Mouse (Mus musculus) urinary bladder, postnatal 14 days (tissue): Measurements from ENCODE around the gene Gm20388.
A peak's percentile ranks its signal among the peaks of the same experiment; 100 is the strongest.

Experiments
- DNase-seq: peaks from one replicate; pipeline ENCODE4 v3.0.0; 2021; ENCODE audit warnings: low spot score

Gm20388 gene

GRCm38 (mm10) chr8:120567731-120568130, 657.1 kb downstream of the Gm20388 start:
- DNase-seq = no peak

GRCm38 (mm10) chr8:120568164-120568798, 657.6 kb downstream of the Gm20388 start:
- DNase-seq = no peak

- DNase-seq = no peak
Observed at GRCm38 (mm10) chr8:120569123-120569522, 658.5 kb downstream of the Gm20388 start.

GRCm38 (mm10) chr8:120569939-120570715, 659.5 kb downstream of the Gm20388 start:
- peak; percentile 75 for DNase-seq

GRCm38 (mm10) chr8:120571561-120571960, 660.9 kb downstream of the Gm20388 start:
- DNase-seq = no peak

GRCm38 (mm10) chr8:120572534-120572933, 661.9 kb downstream of the Gm20388 start:
- DNase-seq = no peak

- DNase-seq = no peak
Observed at GRCm38 (mm10) chr8:120573866-120574265, 663.2 kb downstream of the Gm20388 start.

GRCm38 (mm10) chr8:120574941-120575340, 664.3 kb downstream of the Gm20388 start:
- DNase-seq = no peak

GRCm38 (mm10) chr8:120575801-120576200, 665.2 kb downstream of the Gm20388 start:
- no peak for DNase-seq

GRCm38 (mm10) chr8:120577821-120578220, 667.2 kb downstream of the Gm20388 start:
- no peak for DNase-seq

GRCm38 (mm10) chr8:120580336-120581000, 669.8 kb downstream of the Gm20388 start:
- no peak for DNase-seq

- DNase-seq = no peak
Observed at GRCm38 (mm10) chr8:120581329-120581728, 670.7 kb downstream of the Gm20388 start.

GRCm38 (mm10) chr8:120581811-120582210, 671.2 kb downstream of the Gm20388 start:
- no peak for DNase-seq

GRCm38 (mm10) chr8:120585521-120585920, 674.9 kb downstream of the Gm20388 start:
- no peak for DNase-seq

- peak; percentile 99 for DNase-seq
Observed at GRCm38 (mm10) chr8:120588908-120589771, 678.5 kb downstream of the Gm20388 start, which contains the start of gene Gins2. TSS of gene Gins2 (minus strand) at chr8:120589304.

GRCm38 (mm10) chr8:120589921-120590320, 679.3 kb downstream of the Gm20388 start:
- DNase-seq = no peak

- peak; percentile 50 for DNase-seq
Observed at GRCm38 (mm10) chr8:120591587-120592292, 681.1 kb downstream of the Gm20388 start.

- DNase-seq = no peak
Observed at GRCm38 (mm10) chr8:120594571-120594970, 683.9 kb downstream of the Gm20388 start.

- DNase-seq = peak; percentile 63
Observed at GRCm38 (mm10) chr8:120595963-120596362, 685.3 kb downstream of the Gm20388 start.

- DNase-seq = peak; percentile 24
Observed at GRCm38 (mm10) chr8:120598579-120598978, 687.9 kb downstream of the Gm20388 start.

GRCm38 (mm10) chr8:120599504-120599903, 688.9 kb downstream of the Gm20388 start:
- peak; percentile 82 for DNase-seq
